Mouse (Mus musculus) v-Abl transformed pro-B cells (cell line): ENCODE measurements around the gene AC134908.4.

Experiments
- in situ Hi-C, 2 experiments: fragments of 400-800 bp; cut with MboI; formaldehyde crosslinking; loops; one replicate each; pipeline ENCODE4 v1.15.1; 2025; ENCODE audit not compliant: unreplicated experiment in 2 of 2

The AC134908.4 gene

DNA sequence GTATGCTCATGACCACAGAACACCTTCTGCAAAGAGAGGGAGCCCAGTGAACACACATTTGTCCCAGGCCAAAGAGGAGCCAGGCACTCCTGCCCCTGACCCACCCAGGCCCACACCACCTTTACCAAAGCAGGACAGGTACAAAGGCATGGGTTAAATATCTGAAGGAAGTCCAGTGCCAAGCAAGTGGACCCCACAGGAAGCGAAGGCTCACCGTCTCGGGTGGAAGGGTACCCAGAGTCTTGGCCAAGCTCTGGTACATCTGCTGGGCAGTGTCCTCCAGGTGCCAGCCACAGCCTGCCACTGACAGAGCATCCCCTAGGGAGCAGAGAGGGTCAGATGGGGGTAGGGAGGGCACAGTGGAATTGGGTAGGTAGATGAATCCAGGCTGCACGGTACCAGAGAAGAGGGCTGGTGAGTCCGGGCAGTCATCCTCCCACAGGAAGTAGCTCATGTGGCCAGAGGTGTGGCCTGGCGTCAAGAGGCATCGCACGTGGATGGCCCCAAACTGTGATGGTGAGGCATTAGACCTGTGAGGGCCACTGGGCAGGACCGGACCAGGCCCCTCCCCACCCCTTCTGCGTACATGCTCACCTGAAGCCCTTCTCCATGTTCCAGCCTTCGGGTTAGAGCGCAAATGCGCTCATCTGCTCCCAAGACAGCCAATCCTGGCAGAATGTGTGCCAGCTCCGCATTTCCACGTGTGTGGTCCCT, 11.4 kb downstream of the AC134908.4 start:
- in situ Hi-C loops, result no loop called here

DNA sequence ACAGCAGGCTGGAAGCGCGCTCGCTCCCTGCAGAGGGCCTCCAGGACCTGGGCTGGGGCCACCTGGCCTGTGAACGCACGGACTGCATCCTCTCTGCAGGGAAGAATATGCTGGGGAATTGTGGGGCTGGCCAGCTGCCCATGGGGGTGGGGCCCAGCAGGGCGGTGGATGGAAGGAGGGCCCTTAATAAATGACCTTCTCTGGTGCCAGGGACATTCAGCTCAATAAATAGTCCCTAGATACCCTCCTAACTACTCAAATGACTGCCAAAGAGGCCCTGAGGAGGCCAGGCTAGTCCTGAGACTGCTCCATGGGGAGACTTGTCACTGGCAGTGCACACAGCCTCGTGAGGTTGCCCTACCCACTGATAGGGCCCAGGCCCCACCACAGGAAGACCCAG, 12.4 kb downstream of the AC134908.4 start:
- in situ Hi-C loops, result no loop called here

DNA sequence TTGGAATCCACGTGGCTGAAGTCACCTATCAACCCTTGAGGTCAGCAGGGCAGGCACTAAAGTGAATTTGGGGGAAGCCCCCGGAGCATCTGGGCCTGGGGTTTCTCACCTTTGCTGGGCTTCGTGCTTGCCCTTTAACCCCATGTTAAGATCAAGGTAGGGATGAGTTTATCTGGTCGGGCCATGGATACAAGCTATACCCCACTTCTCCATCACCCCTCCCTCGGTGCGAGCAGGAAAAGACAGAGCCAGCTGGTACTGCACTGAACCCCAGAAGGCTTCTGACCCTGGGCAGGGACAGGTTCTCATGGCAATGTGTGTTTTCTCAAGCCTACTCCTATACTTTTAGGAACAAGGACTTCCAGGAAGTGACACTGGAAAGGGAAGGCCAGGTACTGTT, 14.1 kb downstream of the AC134908.4 start:
- in situ Hi-C loops, result no loop called here

DNA sequence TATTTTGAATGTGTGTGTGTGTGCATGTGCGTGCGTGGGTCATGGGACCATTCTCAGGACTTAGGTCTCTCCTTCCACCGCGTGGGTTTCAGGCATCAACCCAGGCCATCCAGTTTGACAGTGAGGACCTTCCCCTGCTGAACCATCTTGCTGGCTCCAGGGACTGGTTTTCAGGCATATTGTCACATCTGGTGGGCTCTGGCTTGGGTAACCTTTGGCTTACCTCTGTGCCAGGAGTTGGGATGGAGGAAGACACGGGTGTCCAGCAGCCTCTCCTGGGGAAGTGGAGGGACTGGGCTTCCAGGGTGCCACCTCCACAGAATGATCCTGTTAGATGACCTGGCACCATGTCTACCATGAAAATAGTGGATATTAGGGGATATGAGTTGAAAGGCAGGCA, 17.5 kb downstream of the AC134908.4 start:
- in situ Hi-C loops, result no loop called here

DNA sequence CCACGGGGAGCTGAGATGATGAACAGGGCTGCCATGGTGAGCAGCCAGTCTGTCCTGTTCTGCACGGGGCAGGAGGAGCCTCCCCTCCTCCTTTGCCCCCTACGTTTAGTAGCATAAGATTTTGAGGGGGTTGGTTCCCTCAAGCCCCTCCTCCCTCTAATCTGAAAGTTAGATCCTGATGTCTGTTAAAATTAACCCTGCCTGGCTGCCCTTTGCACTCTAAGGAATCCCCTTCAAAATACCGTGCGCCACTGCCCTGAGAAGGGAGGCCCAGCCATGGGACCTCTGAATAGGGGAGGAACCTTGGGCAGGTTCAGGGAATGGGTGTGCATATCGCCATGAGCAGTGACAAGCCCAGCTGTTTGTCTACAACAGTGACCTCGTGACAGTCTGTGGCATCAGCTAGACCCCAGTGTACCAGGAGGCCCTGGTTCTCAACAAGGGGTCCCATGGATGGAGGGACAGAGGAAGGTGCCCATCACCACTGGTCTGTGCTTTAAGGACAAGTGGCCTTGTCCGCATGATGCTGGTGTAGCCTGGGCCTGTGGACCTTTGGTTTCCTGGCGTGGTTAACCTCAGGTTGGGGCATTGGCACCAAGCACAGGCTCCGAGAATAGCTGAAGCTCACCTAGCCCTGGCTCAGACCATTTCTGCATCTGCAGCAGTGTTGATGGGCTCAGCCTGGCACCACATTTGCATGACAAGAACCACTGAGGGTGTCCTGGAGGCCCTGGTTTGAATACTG, 20.0 kb downstream of the AC134908.4 start:
- in situ Hi-C loops, result no loop called here

DNA sequence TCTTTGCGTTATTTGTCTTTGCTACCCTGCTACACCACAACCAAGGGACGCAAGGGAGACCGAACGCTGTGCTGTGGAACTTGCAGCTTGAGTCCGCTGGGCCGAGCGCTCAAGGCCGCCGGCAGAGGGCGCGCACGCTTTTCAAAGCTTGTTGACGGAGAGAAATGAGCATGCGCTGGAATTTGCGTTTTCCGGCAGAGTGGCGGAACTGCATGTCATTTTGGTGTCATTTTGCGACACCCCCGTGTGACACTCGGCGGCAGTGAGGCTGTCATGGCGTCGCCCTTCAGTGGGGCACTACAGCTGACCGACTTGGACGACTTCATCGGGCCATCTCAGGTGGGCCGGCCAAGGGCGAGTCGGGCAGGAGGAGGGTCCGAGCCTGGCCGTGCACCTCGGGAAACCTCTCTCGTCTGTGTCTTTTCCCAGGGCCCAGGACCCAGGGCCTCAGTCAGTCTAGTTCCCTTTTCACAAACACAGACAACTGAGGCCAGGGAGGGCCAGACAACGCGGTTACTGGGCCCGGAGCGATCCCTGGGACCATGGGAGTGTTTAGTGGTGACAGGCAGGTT, 21.8 kb downstream of the AC134908.4 start, which contains the start of gene Narfl:
Gene Narfl (plus strand): TSS at position 228 of the 572 bp plus-strand sequence.
- in situ Hi-C loops, result loop anchor here in 1 of 2 experiments (25.0 kb wide), 1 partner anchor 639 kb away; the partner anchor contains the start of gene Neurl1b

DNA sequence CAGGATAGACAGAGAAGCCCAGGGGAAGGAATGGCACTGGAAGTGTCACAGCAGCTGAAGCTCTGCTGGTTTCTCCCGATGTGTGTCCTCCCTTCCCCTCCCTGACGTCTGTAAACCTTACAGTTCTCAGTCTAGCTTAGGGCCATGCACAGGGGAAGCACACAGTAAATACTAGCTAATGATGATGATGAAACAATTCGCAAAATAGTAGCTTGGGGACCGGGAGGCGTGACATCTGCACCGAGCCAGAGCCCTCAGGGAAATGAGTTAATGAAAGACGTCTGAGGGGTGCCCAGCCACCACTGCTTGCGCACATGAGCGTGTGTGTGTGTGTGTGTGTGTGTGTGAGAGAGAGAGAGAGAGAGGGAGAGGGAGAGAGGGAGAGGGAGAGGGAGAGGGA, 26.1 kb downstream of the AC134908.4 start:
- in situ Hi-C loops, result loop anchor here (5.0 to 25.0 kb wide), 3 partner anchors 33 to 643 kb away; partner anchors contain the start of gene Neurl1b (in 1 of the 2)

DNA sequence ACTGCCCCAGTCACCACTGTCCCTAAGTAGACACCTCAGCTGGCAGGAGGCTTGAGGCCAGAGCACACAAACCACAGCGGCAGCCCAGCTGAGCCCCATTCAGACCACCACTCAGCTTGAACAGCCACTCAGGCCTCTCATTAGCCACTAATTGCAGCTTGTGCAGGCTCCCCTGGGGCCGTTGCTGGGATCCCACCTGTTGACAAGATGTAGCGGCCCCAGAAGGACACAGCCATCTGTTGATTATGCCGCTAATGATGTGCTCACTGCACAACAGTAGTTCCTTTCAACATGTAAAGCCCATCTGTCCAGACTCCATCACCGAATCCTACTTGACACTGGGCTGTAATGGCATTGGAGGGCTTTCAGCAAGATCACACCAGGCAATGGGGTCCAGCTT, 29.6 kb downstream of the AC134908.4 start:
- in situ Hi-C loops, result loop anchor here (5.0 to 25.0 kb wide), 3 partner anchors 36 to 646 kb away; partner anchors contain the start of gene Neurl1b (in 1 of the 2)

DNA sequence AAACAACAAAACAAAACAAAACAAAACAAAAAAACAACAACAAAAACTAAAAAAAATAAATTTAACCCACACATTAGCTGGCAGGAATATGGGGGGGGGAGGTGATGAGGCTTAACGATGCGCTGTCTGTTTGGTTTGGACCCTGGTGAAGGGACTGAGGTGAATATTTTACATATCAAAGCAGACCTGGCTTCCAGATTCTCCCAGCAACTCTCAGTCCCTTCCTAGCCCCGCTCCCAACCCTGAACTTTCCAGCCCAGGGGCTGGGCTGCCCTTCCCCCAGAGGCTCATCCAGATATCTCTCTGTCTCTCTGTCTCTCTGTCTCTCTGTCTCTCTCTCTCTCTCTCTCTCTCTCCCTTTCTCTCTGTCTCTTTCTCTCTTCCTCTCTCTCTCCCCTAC, 32.9 kb downstream of the AC134908.4 start:
- in situ Hi-C loops, result loop anchor here in 1 of 2 experiments (25.0 kb wide), 1 partner anchor 650 kb away; the partner anchor contains the start of gene Neurl1b

DNA sequence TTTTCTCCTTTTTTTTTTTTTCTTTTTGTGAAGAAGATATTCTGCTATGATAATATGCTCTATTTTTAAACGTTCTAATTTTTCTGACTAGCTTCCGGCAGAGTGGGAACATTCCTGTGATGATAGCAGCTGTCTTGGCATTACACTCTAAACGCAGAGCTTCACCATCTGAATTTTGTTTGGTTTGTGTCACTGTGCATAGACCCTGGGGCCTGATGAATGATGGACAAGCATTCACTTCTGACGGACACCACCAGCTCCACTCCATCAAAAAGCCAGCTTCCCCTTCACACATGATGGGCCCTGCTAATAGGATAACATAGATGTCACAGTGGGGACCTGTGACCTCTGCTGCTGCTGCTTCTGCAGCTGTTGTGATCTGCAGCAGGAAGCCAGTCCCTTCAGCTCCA, 33.9 kb downstream of the AC134908.4 start:
- in situ Hi-C loops, result loop anchor here in 1 of 2 experiments (25.0 kb wide), 1 partner anchor 651 kb away; the partner anchor contains the start of gene Neurl1b

DNA sequence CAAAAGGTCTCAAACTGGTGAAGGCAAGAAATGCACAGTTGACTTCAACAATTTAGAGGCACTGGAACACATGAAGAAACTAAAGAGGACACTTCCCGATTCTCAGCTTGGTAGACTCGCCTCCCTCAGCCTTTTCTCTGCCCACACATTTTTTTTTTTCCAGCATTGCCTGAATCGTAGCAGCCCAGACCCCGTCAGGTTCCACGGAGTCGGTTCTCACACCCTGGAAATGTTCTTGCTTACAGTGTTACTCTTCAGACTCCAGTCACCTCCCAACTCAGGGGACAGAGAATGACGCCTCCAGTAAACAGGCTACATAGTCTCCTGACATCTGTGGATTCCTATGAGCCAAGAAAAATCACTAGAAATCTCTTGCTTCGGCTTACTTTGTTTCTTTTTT, 35.3 kb downstream of the AC134908.4 start:
- in situ Hi-C loops, result loop anchor here in 1 of 2 experiments (25.0 kb wide), 1 partner anchor 652 kb away; the partner anchor contains the start of gene Neurl1b

DNA sequence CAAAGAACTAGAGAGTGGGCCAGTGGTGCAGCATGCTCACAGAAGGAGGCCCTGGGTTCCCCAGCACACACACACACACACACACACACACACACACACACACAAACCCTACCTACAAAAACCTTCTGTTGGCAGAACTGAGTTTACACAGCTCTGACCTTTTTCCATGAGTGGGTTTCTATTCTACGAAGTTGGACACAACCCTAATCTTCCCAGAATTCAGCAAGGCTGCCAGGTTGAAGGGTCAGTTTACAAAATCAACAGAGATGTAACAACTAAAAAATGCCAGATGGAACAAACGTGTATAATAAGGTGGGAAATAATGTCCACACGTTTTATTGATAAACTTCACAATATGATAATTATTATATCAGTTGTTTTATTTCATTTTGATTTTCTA, 37.8 kb downstream of the AC134908.4 start:
- in situ Hi-C loops, result loop anchor here in 1 of 2 experiments (25.0 kb wide), 1 partner anchor 655 kb away; the partner anchor contains the start of gene Neurl1b

DNA sequence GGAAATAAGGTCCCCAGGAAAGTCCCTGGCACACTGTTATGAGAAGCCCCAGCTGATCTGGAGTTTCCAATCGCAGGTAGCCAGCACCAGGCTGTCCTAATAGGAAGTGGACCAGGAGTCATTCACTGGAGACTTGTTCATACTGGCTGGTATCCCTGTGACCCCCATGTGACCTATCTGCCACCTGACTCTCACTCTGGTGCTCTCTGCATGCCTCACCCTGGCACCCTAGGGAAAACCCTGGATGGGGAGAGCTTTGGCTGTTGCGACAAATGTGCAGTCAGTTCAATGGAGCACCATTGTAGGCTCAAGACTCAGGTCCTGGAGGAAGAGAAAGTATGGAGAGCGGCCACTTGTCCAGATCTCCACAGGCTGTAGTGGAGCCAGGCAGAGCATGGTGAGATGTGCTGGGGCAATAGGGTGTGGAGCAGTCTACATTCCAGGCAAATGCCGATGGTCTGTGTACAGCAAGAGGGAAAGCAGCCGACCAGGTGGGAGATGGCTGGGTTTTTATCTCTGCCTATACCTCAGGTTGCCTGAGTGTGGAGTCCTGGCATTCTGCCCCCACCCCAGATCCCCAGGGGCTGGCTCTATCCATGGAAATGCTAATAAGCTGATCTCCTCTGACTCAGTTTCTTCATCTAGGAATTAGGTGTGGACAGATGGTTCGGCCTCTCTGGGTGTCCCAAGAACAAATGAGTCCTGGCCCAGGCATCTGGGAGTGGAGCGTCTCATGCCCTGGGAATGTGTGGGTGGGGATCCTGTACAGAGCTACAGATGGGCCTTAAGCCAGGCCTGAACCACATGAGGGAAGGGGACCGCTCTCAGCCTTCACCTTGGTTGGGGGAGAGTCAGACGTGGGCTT, 38.8 kb downstream of the AC134908.4 start:
- in situ Hi-C loops, result loop anchor here in 1 of 2 experiments (25.0 kb wide), 1 partner anchor 656 kb away; the partner anchor contains the start of gene Neurl1b

DNA sequence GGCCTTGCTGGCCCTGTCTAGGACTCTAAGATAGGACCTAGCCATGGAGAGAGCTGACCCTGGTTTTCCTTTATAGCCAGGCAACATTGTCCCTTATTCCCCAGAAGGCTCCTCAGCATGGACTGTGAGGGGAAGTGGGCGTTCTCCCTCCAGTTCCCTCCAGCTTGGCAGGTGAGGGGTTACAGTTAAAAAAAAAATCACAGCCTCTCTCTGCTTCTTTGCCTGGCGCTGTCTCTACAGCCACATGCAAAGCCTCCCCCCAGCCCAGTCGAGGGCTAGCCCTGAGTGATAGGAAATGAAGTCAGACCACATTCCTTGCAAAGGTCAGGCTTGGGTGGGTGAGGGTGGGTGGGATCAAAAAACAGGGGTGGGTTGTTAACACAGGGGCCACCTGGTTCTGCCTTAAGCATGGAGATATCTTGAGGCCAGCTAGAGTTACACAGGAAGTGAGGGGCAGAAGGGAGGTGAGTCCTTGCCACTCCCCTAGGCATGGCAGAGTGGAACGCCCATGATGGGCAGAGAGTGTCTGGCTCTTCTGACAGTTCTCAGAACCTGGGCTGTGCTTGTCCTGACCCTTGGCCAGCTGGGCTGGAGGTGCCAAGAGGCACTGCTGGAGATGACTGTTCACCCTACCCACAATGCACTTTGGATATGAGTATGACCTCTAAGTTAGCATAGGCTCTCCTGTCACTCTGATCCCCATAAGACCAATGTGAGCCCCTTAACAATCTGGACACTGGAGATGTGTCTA, 39.7 kb downstream of the AC134908.4 start:
- in situ Hi-C loops, result loop anchor here in 1 of 2 experiments (25.0 kb wide), 1 partner anchor 656 kb away; the partner anchor contains the start of gene Neurl1b

DNA sequence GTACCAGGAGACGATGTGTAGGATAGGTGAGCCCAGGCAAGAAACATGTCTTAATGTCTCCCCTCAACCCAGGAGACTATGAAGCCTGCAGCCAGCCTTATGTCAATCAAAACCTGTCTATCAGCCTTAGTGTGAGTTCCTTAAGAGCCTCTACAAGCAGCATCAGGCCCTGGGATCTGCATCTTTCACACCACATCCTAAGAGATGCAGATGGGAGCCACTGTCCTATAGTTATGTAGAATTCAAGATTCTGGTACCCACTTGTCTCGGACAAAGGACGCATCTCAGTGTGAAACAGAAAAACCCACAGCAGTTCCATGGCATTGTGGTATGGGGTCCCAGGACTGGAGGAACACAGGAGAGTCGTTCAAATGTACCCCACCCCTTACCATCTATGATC, 40.4 kb downstream of the AC134908.4 start:
- in situ Hi-C loops, result loop anchor here in 1 of 2 experiments (25.0 kb wide), 1 partner anchor 657 kb away; the partner anchor contains the start of gene Neurl1b

DNA sequence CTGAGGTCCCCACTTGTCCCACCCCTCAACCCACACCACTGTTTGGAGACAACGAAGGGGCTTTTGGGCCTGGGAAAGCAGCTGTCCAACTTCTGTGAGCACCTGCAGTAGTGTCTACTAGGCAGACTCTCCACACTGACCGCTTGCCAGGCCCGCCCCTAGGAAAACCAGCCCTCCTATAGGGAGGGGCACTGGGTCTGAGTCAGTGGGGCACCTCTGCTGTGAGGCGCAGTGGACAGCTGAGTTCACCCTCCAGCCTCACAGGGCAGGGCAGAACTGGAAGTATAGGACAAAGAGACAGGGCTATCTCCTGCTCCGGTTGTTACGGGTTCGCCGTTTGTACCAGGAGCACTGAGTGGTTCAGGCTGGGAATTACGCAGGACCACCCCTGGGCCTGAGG, 41.2 kb downstream of the AC134908.4 start, which contains the start of gene Msln:
Gene Msln (minus strand): TSS at position 138 of the 400 bp plus-strand sequence.
- in situ Hi-C loops, result loop anchor here in 1 of 2 experiments (25.0 kb wide), 1 partner anchor 658 kb away; the partner anchor contains the start of gene Neurl1b

DNA sequence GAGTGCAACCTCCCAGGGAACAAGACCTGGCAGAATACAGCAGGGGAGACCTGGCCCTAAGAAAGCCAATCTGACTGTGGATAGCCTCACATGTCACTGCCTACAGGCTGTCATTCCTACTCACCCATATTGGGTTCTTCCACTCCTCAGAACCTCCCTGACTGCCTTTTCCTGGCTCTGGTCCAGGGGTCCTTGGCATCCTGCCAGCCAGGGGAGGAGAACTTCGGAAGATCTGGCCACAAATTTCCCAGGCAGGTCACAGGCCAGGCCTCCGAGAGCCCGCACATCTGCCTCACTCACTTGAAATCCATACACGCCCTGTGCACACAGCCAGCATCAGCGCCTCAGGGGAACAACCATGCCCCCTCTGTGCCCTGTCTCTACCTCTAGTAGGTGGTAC, 44.0 kb downstream of the AC134908.4 start:
- in situ Hi-C loops, result loop anchor here in 1 of 2 experiments (25.0 kb wide), 1 partner anchor 661 kb away; the partner anchor contains the start of gene Neurl1b

DNA sequence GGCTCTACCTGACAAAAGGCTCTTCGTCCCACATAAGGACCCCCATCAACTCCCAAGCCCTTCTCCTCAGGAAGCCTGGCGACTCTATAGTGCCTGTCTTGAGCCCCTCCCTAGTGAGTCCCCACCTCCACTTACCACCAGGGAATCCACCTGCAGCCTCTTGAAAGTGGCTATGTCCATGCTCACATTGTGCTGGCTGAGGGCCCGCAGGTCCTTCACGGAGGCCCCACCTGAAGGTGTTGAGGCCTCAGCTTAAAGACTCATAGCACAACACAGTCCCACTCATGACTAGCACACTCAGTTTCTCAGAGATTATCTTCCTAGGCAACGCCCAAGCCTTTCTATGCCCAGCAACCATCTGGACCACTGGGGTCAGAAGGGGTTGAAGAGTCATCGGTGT, 46.1 kb downstream of the AC134908.4 start:
- in situ Hi-C loops, result no loop called here

DNA sequence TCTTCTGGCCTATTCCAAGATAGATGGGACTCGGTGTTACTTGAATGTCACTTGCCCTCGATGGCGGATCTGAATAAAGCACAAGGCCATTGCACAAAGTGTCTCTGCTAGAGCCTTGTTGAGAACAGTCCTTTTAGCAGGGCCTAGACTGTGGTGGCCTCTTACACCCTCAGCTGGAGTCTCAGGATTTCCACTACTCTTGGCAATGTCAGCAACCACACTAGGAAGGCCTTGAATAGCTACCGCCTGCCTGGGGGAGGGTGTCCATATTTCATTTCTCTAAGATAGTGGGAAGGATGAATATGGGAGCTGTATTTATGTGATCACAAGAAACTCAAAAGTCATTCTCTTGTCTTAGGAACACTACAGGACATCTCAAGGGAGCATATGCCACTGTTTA, 47.2 kb downstream of the AC134908.4 start:
- in situ Hi-C loops, result no loop called here
